Mouse (Mus musculus) limb, embryonic 10.5 days (tissue): ENCODE data around the gene Pnpla6. TPM values are rescaled to one million over a fixed set of nuclear protein-coding genes. Genes with fewer than 3 reads are reported as not detected.
"Not testable (repeated sequence)": the region's sequence is repeated elsewhere in the genome, so short reads cannot be mapped to it uniquely, and the experiment has no call there.

Experiments used
- DNase-seq: peaks from one replicate; pipeline ENCODE4 v3.0.0-alpha.2; 2017; ENCODE audit warnings: low spot score
- H3K27ac ChIP-seq: fragments of 300-500 bp; sonication (generic); 2 replicates; pipeline ENCODE4 v1.5.1; 2016; ENCODE audit warnings: mild to moderate bottlenecking
- H3K27me3 ChIP-seq: fragments of 300-500 bp; sonication (generic); 2 replicates; pipeline ENCODE4 v1.6.1; 2016; ENCODE audit warnings: low read depth, mild to moderate bottlenecking; ENCODE audit not compliant: poor library complexity, severe bottlenecking
- H3K36me3 ChIP-seq: fragments of 300-500 bp; sonication (generic); 2 replicates; pipeline ENCODE4 v1.6.1; 2016; ENCODE audit warnings: mild to moderate bottlenecking, moderate library complexity
- H3K4me1 ChIP-seq: fragments of 300-500 bp; sonication (generic); 2 replicates; pipeline ENCODE4 v1.6.1; 2016
- H3K4me3 ChIP-seq: fragments of 300-500 bp; sonication (generic); 2 replicates; pipeline ENCODE4 v1.5.1; 2016; ENCODE audit warnings: mild to moderate bottlenecking, moderate library complexity
- H3K9me3 ChIP-seq: fragments of 300-500 bp; sonication (generic); replicated peaks from 2 replicates; pipeline ENCODE4 v1.6.1; 2016; ENCODE audit warnings: mild to moderate bottlenecking
- WGBS: fragments of 180-500 bp; shearing (Covaris S2); methylation state at CpG from one replicate; pipeline ENCODE4 v1.1.7; 2016; 5-methylcytosine and 5-hydroxymethylcytosine counted together
- polyA plus RNA-seq: library from polyadenylated mRNA; unstranded; fragments of >200 nt; fragmentation: Nextera tagmentation; extraction: Ambion mirVana; gene quantifications from 2 replicates; pipeline ENCODE4 v1.2.1, GENCODE M21; 2016

Pnpla6 gene
- polyA plus RNA-seq, 1 experiment from 2014 or later, result 21.1 TPM

DNA sequence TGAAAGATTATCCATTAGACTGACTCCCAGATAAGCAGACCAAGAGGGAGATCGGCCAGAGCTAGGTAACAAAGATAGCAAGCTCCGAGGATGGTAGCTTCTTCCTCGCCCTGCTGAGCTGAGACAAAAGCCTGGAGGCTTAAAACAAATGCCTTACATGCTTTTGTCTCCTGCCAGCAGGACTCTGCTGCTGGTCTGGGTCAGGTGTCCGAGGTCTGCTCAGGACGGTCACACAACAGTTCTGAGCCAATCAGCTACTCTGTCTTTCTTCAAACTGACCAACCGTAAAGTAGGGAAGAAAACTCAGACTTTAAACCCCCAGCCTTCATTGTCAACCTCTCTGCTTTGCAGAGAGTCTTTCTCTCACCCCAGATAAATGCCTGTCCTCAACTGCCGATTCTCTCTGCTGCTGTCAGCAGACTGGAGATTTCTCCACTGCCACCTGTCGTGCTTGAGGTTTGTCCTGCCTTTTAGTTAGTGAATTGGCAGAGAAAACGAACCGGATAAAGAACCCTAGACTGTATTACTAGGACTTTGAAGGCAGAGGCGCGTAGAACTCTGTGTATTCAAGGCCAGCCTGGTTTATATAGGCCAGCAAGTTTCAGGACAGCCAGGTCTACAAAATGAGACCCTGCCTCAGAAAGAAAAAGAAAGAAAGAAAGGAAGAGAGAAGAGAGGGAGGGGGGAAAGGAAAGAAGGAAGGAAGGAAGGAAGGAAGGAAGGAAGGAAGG lies 52.6 kb downstream of the Pnpla6 start, which contains the start of gene C330021F23Rik:
Gene C330021F23Rik (plus strand): TSS at position 350 of the 731 bp plus-strand sequence.
- H3K27ac ChIP-seq, result peak within 1 kb of the TSS; percentile 69
- peaks cover 10% of the 10 kb centered on the region; the same call in 1 of the 2 replicates for H3K4me1 ChIP-seq
- 6% methylated on average over 12 of the region's 12 CpGs for WGBS
- no peaks in the 10 kb centered on the region for H3K36me3 ChIP-seq
- DNase-seq, result peak; percentile 32
- H3K9me3 ChIP-seq, result no peaks in the 10 kb centered on the region
- no peaks in the 10 kb centered on the region for H3K27me3 ChIP-seq
- H3K4me3 ChIP-seq, result peak within 1 kb of the TSS; percentile 34

DNA sequence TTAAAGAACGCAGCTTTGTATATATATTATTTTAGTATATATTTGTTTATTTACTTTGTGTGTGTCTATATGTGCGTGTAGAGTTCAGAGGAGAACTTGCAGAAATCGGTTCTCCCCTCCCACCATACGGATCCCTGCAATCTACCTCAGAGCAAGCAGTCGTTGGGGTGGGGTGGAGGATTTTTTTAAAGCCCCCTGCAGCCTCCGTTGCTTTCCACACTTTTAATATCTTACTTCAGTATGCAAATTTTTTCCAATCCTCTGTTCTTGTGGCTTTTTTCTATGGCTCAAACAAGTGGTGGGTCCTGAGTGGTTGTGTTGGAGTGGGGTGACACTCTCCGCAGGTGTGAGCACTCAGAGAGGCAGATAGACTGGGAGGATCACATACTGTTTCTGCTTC lies 53.2 kb downstream of the Pnpla6 start:
- Histone ChIP-seq H3K9me3 (no peaks in the 10 kb centered on the region), H3K27me3 (no peaks in the 10 kb centered on the region), H3K4me3 (peak overlapping the region; percentile 34), H3K4me1 (peaks cover 10% of the 10 kb centered on the region; the same call in 1 of the 2 replicates), H3K27ac (peak overlapping the region; percentile 69), H3K36me3 (no peaks in the 10 kb centered on the region)
- WGBS, result 15% methylated on average over 7 of the region's 7 CpGs
- DNase-seq, result no peak

DNA sequence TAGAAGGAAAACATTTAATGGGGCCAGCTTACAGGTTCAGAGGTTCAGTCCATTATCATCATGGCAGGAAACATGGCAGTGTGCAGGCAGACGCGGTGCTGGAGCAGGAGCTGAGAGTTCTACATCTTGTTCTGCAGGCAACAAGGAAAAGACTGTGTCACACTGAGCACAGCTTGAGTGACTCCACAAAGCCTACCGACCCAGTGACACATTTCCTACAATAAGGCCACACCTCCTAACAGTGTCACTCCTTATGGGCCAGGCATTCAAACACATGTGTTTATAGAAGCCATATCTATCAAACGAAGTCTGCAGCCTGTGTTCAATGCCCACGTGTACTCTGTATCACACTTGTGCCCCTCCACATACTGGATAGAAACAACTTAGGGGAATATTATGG lies 54.6 kb downstream of the Pnpla6 start:
- no peaks in the 10 kb centered on the region for H3K27me3 ChIP-seq
- H3K27ac ChIP-seq, result no peak overlapping the region
- 91% methylated on average over 5 of the region's 5 CpGs for WGBS
- H3K4me1 ChIP-seq, result peaks cover 10% of the 10 kb centered on the region; the same call in 1 of the 2 replicates
- DNase-seq, result no peak
- no peaks in the 10 kb centered on the region for H3K36me3 ChIP-seq
- no peak overlapping the region for H3K4me3 ChIP-seq
- H3K9me3 ChIP-seq, result no peaks in the 10 kb centered on the region

DNA sequence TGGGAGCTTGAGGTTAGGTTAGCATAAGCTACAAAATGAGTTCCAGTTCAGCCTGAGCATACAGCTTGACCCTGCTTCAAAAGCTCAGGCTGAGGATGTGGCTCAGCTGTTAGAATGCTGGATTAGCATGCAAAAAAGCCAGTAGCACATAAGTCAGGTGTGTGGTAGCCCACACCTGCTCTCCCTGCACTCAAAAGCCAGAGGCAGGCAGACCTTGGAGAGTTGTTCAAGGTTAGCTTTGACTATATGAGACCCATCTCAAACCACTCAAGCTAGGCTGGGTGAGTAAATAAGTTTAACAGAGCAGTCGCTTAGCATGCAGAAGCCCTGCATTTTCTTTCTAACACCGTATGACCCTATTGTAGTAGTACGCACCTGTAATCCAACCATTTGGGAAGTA lies 59.4 kb downstream of the Pnpla6 start:
- WGBS, result 92% methylated on average over 3 of the region's 3 CpGs

DNA sequence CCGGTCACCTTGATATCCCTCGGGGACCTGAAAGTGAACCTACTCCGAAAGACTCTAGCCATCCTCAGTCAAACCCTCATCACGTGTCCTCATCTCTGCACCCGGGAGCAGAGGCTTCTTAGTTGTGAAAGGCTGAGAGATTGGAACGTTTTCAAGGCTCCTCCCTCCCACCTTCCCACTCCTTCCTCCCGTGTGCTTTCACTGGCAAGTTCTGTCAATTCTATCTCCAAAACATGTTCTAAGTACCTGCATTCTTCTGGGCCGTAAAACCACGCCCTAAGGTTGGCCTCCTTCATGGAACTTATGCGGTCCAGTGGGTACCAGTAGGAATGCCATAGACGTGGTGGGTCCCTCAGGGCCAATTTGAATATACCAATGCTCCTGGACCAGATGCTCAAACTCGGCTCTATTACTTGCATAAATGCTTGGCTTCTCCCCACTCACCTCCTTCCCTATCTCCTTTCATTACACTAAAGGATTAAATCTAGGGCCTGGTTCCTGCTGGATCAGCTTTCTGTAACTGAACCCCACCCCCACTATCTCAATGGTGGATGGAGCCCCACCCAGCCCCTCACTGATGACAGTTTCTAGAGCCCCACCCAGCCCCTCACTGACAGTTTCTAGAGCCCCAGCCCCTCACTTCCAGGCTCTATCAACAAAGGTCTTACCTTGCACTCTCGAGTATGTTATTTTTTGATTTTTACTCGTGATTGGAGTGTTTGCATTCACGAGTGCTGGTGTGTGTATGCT lies 61.2 kb downstream of the Pnpla6 start:
- H3K27ac ChIP-seq, result no peak overlapping the region
- no peaks in the 10 kb centered on the region for H3K27me3 ChIP-seq
- no peak overlapping the region for H3K4me3 ChIP-seq
- 82% methylated on average over 15 of the region's 15 CpGs for WGBS
- peaks cover 4% of the 10 kb centered on the region; the same call in 1 of the 2 replicates for H3K4me1 ChIP-seq
- no peaks in the 10 kb centered on the region for H3K9me3 ChIP-seq
- DNase-seq, result no peak
- no peaks in the 10 kb centered on the region for H3K36me3 ChIP-seq

More for the DNA sequence above, 59.4 kb downstream of the Pnpla6 start:
- DNase-seq, result no peak
- no peaks in the 10 kb centered on the region for H3K27me3 ChIP-seq
- no peaks in the 10 kb centered on the region for H3K36me3 ChIP-seq
- H3K27ac ChIP-seq, result no peak overlapping the region
- H3K4me1 ChIP-seq, result peaks cover 4% of the 10 kb centered on the region; the same call in 1 of the 2 replicates
- H3K4me3 ChIP-seq, result no peak overlapping the region
- no peaks in the 10 kb centered on the region for H3K9me3 ChIP-seq

DNA sequence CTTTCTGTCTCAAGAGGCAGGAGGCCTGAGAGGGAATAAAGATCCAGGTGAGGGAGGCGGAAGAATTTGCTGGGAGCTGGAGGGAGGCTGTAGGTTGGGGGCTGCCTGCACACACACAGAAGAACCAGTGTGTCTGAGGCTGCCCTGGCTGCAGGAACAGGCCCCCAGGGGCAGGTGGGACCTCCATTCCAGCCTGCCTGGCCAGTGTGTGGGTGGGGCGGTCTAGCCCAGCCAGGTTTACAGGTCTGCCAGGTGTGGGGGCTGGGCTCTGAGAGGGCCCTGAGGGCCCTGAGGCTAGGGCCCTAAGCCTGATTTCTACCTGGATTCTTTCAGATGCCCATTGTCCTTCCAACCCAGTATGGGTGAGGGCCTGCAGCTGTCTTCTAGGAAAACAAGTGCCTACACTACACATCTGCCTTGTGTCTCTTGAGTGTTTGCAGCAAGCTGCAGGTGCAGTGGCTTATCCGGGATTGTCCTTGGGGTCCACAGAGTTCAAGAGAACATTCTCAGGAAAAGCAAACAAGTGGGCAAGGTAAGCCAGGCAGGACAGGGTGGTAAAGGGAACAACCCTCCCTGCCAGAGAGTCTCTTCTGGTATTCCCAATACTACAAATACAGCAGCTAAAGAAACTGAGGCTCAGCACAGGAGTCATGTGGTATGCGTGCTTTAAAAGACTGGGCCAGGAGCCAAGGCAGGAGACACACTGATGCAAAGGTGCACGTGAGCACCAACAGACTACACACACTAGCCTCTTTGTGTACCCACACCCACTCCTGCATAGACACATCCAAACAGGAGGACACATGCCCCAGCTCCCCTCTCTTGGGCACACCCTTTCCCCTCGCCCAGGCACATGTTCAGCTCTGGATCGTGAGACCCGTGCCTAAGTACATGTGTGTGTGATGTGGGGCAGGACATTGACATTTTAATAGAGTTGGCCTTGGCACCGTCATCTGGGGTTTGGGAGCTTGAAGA lies 64.5 kb downstream of the Pnpla6 start:
- WGBS, result 80% methylated on average over 9 of the region's 9 CpGs
- H3K27me3 ChIP-seq, result no peaks in the 10 kb centered on the region
- H3K36me3 ChIP-seq, result no peaks in the 10 kb centered on the region
- H3K4me3 ChIP-seq, result no peak overlapping the region
- H3K4me1 ChIP-seq, result peaks cover 4% of the 10 kb centered on the region; the same call in 1 of the 2 replicates
- no peaks in the 10 kb centered on the region for H3K9me3 ChIP-seq
- DNase-seq, result no peak
- no peak overlapping the region for H3K27ac ChIP-seq

DNA sequence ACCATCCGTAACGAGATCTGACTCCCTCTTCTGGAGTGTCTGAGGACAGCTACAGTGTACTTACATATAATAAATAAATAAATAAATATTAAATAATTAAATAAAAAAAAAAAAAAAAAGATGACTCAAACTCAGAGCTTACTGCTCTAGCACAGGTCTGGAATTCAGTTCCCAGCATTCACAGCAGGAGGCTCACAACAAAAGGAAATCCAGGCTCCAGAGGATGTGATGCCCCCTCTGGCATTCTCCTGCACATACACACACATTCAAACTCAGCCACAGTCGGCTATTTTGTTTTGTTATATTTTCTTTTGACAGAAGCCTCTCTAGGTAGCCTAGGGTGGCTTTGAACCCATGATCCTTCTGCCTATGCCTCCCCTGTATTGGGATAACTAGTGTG lies 66.8 kb downstream of the Pnpla6 start:
- not testable (repeated sequence) for H3K36me3 ChIP-seq, H3K27ac ChIP-seq, H3K9me3 ChIP-seq, H3K4me3 ChIP-seq, DNase-seq, H3K4me1 ChIP-seq
- H3K27me3 ChIP-seq, result peaks cover 14% of the 10 kb centered on the region
- WGBS, result 91% methylated on average over 3 of the region's 3 CpGs

DNA sequence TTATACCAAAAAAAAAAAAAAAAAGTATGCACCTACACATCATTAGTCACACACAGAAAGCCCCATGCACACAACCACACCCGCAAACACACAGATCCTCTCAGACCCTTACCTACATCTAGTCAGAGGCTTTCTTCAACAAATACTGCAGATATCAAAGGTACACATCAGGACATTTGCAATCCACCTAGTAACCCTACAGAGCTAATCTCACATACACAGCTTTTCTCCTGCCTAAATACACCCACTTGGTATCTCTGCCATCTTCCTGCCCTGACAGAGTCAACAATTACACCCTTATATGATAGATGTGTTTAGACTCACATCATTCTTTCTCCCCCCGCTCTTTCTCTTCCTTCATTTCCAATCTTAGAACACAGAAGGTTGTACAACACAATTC lies 71.3 kb downstream of the Pnpla6 start:
- Histone ChIP-seq H3K36me3 (no peaks in the 10 kb centered on the region), H3K9me3 (no peaks in the 10 kb centered on the region), H3K4me1 (peaks cover 9% of the 10 kb centered on the region), H3K27ac (no peak overlapping the region), H3K4me3 (no peak overlapping the region), H3K27me3 (peaks cover 35% of the 10 kb centered on the region)
- no peak for DNase-seq
- WGBS, result 92% methylated on average over 2 of the region's 2 CpGs

DNA sequence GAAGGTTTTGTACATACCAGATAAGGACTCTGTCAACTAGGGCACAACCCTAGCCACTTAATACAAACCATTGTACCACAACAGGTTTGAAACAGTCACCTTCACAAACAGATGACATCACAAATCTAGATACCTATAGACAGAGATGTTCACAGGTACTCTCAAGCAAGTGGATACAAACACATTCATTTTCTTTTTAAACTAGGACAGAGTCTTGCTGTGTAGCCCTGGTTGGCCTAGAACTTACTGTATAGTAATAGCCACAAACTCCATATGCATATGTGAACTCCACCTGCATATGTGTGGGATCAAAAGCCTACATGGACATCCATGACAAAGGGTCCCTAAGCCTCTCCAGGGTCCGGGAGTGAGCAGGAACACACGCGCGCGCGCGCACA lies 71.8 kb downstream of the Pnpla6 start, which contains the start of gene Camsap3:
Gene Camsap3 (plus strand): TSS at position 301 of the 398 bp plus-strand sequence.
- Histone ChIP-seq H3K36me3 (no peaks in the 10 kb centered on the region), H3K9me3 (no peaks in the 10 kb centered on the region), H3K27ac (peak within 1 kb of the TSS; percentile 83), H3K4me1 (peaks cover 9% of the 10 kb centered on the region), H3K27me3 (peaks cover 35% of the 10 kb centered on the region), H3K4me3 (peak within 1 kb of the TSS; percentile 85)
- WGBS, result 9% methylated on average over 7 of the region's 7 CpGs
- no peak for DNase-seq

DNA sequence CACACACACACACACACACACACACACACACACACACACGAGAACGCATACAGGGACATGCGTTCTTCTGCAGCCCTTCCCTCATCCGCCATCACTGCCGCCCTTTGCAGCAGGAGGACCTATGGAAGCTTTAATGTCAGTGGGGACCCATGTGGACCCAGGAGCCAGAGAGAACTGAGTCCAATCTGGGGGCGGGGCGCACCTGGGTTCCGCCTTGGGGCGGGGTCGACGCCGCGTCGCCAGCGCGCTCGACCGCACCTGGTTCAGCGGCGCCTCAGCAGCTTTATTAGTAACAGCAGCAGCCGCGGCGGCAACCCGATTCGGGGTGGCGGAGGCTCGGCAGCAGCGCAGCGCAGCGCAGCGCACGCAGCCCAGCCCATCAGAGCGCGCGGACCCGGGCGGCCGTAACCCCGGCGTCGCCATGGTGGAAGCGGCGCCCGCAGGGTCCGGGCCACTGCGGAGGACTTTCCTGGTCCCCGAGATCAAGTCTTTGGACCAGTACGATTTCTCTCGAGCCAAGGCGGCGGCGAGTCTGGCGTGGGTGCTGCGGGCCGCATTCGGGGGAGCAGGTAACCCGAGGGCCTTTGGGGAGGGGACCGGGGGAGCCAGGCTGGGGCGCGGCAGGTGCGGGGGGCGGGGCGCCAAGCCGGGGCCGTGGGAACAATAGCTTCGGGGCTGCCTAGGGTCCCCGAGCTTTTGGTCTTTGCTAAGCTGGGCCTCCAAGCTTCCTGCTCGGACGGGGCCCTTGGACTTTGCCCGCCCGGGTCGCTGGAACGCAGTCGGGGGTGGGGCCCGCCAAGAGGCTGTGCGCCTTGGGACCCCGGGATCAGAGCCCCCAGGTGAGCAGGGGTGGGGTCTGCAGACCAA lies 72.4 kb downstream of the Pnpla6 start:
- Histone ChIP-seq H3K27me3 (peaks cover 35% of the 10 kb centered on the region), H3K4me1 (peaks cover 9% of the 10 kb centered on the region), H3K27ac (peak overlapping the region; percentile 83), H3K4me3 (peak overlapping the region; percentile 85), H3K9me3 (no peaks in the 10 kb centered on the region), H3K36me3 (no peaks in the 10 kb centered on the region)
- under 1% methylated on average over 77 of the region's 77 CpGs for WGBS
- peak; percentile 79 for DNase-seq

DNA sequence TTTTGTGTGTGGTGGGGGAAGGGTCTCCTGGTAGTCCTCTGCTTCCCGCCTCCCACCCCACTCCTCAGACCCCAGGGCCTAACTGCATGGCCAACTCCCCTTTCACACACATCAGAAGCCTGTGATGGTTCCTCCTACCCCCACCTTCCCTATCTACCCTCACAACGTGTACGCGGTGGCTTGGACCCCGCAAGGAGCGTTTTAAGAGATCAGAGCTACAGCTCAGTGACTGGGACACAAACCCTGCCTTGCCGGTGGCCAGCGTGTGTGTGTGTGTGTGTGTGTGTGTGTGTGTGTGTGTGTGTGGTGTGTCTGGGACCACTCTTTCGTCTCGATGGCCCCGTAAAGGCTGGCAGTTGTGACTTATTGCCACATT lies 73.1 kb downstream of the Pnpla6 start:
- Histone ChIP-seq H3K36me3 (no peaks in the 10 kb centered on the region), H3K27ac (peak overlapping the region; percentile 83), H3K4me3 (peak overlapping the region; percentile 85), H3K9me3 (no peaks in the 10 kb centered on the region), H3K4me1 (peaks cover 9% of the 10 kb centered on the region), H3K27me3 (peaks cover 35% of the 10 kb centered on the region)
- WGBS, result 4% methylated on average over 11 of the region's 11 CpGs
- peak; percentile 49 for DNase-seq
